Mouse (Mus musculus) neural tube, embryonic 14.5 days (tissue): ENCODE results near the gene Rbms3. TPM values are rescaled to one million over a fixed set of nuclear protein-coding genes. Genes with fewer than 3 reads are reported as not detected.

Experiments used
- ATAC-seq: fragments of 200-750 bp; cut with Nextera tagmentation; 2 replicates; pipeline ENCODE4 v1.8.0; 2017; ENCODE audit warnings: low read depth, mild to moderate bottlenecking, moderate TSS enrichment, moderate library complexity
- H3K27ac ChIP-seq: fragments of 300-500 bp; sonication (generic); 2 replicates; pipeline ENCODE4 v1.5.1; 2014; ENCODE audit warnings: low read depth, mild to moderate bottlenecking, control low read depth, low read length, moderate library complexity, mixed read lengths
- H3K27me3 ChIP-seq: fragments of 300-500 bp; sonication (generic); 2 replicates; pipeline ENCODE4 v1.6.1; 2014; ENCODE audit warnings: low read length; ENCODE audit not compliant: control insufficient read depth, insufficient read depth
- H3K36me3 ChIP-seq: fragments of 300-500 bp; sonication (generic); 2 replicates; pipeline ENCODE4 v1.6.1; 2014; ENCODE audit warnings: low read length, mixed read lengths; ENCODE audit not compliant: control insufficient read depth, insufficient read depth
- H3K4me1 ChIP-seq: fragments of 300-500 bp; sonication (generic); 2 replicates; pipeline ENCODE4 v1.6.1; 2014; ENCODE audit warnings: low read length; ENCODE audit not compliant: control insufficient read depth, insufficient read depth
- H3K4me2 ChIP-seq: fragments of 300-500 bp; sonication (generic); 2 replicates; pipeline ENCODE4 v1.6.1; 2014; ENCODE audit warnings: mild to moderate bottlenecking, low read depth, low read length, control low read depth
- H3K4me3 ChIP-seq: fragments of 300-500 bp; sonication (generic); 2 replicates; pipeline ENCODE4 v1.5.1; 2014; ENCODE audit warnings: low read depth, low read length, control low read depth, mixed read lengths
- H3K9ac ChIP-seq: fragments of 300-500 bp; sonication (generic); replicated peaks from 2 replicates; pipeline ENCODE4 v1.6.1; 2014; ENCODE audit warnings: low read depth, mild to moderate bottlenecking, control low read depth, low read length, mixed read lengths
- H3K9me3 ChIP-seq: fragments of 300-500 bp; sonication (generic); 2 replicates; pipeline ENCODE4 v1.6.1; 2016; ENCODE audit warnings: low read length; ENCODE audit not compliant: control insufficient read depth
- WGBS: fragments of 180-500 bp; shearing (Covaris S2); extraction: QIAGEN DNeasy Blood & Tissue Kit; methylation state at CpG from one replicate; pipeline ENCODE4 v1.1.7; 2014; 5-methylcytosine and 5-hydroxymethylcytosine counted together
- polyA plus RNA-seq: library from polyadenylated mRNA; unstranded; fragments of >200 nt; fragmentation: Nextera tagmentation; extraction: Ambion mirVana; gene quantifications from 2 replicates; pipeline ENCODE4 v1.2.1, GENCODE M21; 2014

Rbms3 gene
- polyA plus RNA-seq, 1 experiment from 2014 or later, result 79.5 TPM

GRCm38 (mm10) chr9:116640302-116640679 lies 989.4 kb downstream of the Rbms3 start:
- ATAC-seq, result no peak

GRCm38 (mm10) chr9:116639597-116640301 lies 990.0 kb downstream of the Rbms3 start:
- Histone ChIP-seq H3K27ac (no peak overlapping the region), H3K4me3 (no peak overlapping the region), H3K27me3 (no peaks in the 10 kb centered on the region), H3K9ac (no peak overlapping the region), H3K9me3 (no peaks in the 10 kb centered on the region), H3K4me2 (no peak overlapping the region), H3K36me3 (no peaks in the 10 kb centered on the region), H3K4me1 (no peaks in the 10 kb centered on the region)
- ATAC-seq, result no peak
- 27% methylated on average over 8 of the region's 8 CpGs for WGBS

More at GRCm38 (mm10) chr9:116640302-116640679, 989.4 kb downstream of the Rbms3 start:
- H3K9me3 ChIP-seq, result no peaks in the 10 kb centered on the region
- 52% methylated on average over 4 of the region's 4 CpGs for WGBS
- H3K4me2 ChIP-seq, result no peak overlapping the region
- no peak overlapping the region for H3K27ac ChIP-seq
- H3K36me3 ChIP-seq, result no peaks in the 10 kb centered on the region
- H3K4me1 ChIP-seq, result no peaks in the 10 kb centered on the region
- no peak overlapping the region for H3K9ac ChIP-seq
- no peaks in the 10 kb centered on the region for H3K27me3 ChIP-seq
- H3K4me3 ChIP-seq, result no peak overlapping the region

- H3K9ac ChIP-seq, result no peak overlapping the region
- H3K27me3 ChIP-seq, result no peaks in the 10 kb centered on the region
- ATAC-seq, result no peak
- H3K36me3 ChIP-seq, result no peaks in the 10 kb centered on the region
- H3K9me3 ChIP-seq, result no peaks in the 10 kb centered on the region; the same call in 1 of the 2 replicates
- H3K27ac ChIP-seq, result no peak overlapping the region
- H3K4me3 ChIP-seq, result no peak overlapping the region
- no peaks in the 10 kb centered on the region for H3K4me1 ChIP-seq
- 87% methylated on average over 5 of the region's 5 CpGs for WGBS
- no peak overlapping the region for H3K4me2 ChIP-seq
Measured at GRCm38 (mm10) chr9:116633786-116634185, 995.9 kb downstream of the Rbms3 start.

- Histone ChIP-seq H3K9ac (no peak overlapping the region), H3K27me3 (no peaks in the 10 kb centered on the region), H3K4me2 (no peak overlapping the region), H3K9me3 (no peaks in the 10 kb centered on the region; the same call in 1 of the 2 replicates), H3K4me3 (no peak overlapping the region), H3K4me1 (no peaks in the 10 kb centered on the region), H3K36me3 (no peaks in the 10 kb centered on the region), H3K27ac (no peak overlapping the region)
- ATAC-seq, result no peak
- 91% methylated on average over 1 of the region's 1 CpGs for WGBS
Measured at GRCm38 (mm10) chr9:116633075-116633474, 996.6 kb downstream of the Rbms3 start.

DNA sequence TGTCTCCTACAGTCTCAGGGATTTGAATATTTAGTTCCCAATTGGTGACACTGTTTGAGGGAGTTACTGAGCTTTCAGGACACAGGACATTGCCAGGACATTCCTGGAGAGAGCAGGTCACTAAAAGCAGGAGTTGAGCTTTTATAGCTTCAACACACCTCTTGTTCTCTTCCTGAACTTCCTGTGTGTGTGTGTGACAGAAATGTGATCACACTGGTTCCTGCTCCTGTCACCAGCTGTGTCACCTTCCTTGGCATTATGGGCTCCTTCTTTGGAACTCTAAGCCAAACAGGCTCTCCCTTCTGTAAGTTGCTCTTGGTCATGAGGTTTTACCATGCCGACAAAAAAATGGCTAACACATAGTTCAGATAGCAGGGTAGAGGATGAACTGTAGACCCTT lies 997.9 kb downstream of the Rbms3 start:
- WGBS, result 95% methylated on average over 1 of the region's 1 CpGs
- Histone ChIP-seq H3K9me3 (no peaks in the 10 kb centered on the region; the same call in 1 of the 2 replicates), H3K36me3 (no peaks in the 10 kb centered on the region), H3K4me2 (no peak overlapping the region), H3K4me1 (no peaks in the 10 kb centered on the region), H3K9ac (no peak overlapping the region), H3K4me3 (no peak overlapping the region), H3K27ac (no peak overlapping the region), H3K27me3 (no peaks in the 10 kb centered on the region)
- ATAC-seq, result no peak

DNA sequence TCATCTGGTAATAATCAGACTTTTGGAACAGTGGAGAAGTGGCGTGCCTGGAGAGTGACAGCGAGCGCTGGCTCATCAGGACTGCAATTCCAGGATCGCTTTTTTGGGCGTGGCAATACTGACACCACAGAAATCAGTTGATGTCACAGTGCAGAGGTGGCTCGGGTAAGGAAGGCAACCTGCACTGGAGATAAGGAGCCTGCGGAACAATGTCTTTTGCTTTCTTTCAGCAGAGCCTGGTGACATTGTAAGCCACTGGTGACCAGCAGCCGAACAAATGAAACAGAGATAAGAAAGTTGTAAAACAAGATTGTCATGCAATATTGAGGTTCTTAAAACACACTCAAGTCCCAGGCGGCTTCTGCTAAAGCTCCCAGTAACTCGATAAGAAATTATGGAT lies 998.9 kb downstream of the Rbms3 start:
- no peak overlapping the region for H3K27ac ChIP-seq
- H3K27me3 ChIP-seq, result no peaks in the 10 kb centered on the region
- H3K4me2 ChIP-seq, result no peak overlapping the region
- no peak overlapping the region for H3K4me3 ChIP-seq
- H3K9ac ChIP-seq, result no peak overlapping the region
- no peaks in the 10 kb centered on the region for H3K4me1 ChIP-seq
- no peak for ATAC-seq
- no peaks in the 10 kb centered on the region; the same call in 1 of the 2 replicates for H3K9me3 ChIP-seq
- 88% methylated on average over 10 of the region's 10 CpGs for WGBS
- H3K36me3 ChIP-seq, result no peaks in the 10 kb centered on the region

DNA sequence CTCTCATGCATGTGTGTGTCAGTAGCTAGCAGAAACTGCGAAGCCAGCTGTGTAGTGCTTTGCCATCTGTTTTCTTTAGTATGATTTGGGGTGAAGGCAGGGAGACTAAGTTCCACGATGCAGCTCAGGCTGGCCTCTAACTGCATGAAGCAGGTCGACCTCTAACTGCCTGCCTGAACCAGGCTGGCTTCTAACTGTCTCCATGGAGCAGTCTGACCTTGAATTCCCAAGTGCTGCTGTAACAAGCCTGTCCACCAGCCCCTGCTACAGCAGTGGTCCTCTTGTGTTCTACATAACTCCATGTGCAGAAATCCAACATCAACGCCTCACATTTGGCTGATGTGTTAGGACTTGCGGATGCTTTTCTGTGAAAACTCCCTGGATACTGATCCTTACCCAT lies 1009.3 kb downstream of the Rbms3 start:
- H3K36me3 ChIP-seq, result no peaks in the 10 kb centered on the region
- WGBS, result 83% methylated on average over 5 of the region's 5 CpGs
- no peaks in the 10 kb centered on the region for H3K27me3 ChIP-seq
- no peak overlapping the region for H3K4me3 ChIP-seq
- H3K9ac ChIP-seq, result no peak overlapping the region
- H3K9me3 ChIP-seq, result no peaks in the 10 kb centered on the region
- no peak overlapping the region for H3K27ac ChIP-seq
- no peaks in the 10 kb centered on the region for H3K4me1 ChIP-seq
- H3K4me2 ChIP-seq, result no peak overlapping the region
- ATAC-seq, result no peak

DNA sequence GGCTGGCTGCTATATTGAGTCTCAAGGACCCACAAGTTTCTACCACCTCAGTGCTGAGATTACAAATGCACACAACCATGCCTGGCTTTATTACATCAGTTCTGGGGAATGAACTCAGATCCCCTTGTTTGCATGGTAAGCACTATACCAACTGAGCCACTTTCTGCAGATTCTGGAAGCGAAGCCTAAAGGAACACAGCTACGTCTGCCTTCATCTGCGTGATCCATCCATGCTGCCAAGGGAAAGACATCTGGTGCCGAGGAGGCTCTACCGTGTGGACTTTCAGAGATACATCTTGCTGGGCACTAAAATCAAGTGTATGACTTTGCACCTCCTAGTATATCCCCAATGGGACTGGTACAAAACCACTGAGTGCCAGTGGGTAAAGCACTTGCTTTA lies 1010.8 kb downstream of the Rbms3 start:
- Histone ChIP-seq H3K36me3 (no peaks in the 10 kb centered on the region), H3K9ac (no peak overlapping the region), H3K4me2 (no peak overlapping the region), H3K27me3 (no peaks in the 10 kb centered on the region), H3K27ac (no peak overlapping the region), H3K4me3 (no peak overlapping the region), H3K9me3 (no peaks in the 10 kb centered on the region), H3K4me1 (no peaks in the 10 kb centered on the region)
- ATAC-seq, result no peak
- 94% methylated on average over 5 of the region's 5 CpGs for WGBS

DNA sequence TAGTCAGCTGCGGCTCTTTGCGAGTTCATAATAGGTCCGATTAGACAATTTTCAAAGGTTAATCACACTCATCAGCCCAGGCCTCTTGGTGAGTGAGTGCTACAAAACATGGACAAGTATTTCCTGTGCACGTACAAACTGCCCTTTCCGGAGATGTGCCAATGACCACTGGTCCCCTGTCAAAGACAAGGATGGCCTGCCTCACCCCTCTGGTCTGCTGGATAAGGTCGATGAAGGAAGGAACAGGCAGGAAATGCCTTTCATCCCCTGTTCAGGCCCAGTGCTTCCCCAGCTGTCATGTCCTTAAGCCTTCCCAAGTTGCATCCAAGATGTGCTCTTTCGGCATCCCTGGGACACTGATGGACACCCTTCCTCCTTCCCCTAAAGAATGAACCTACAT lies 1016.4 kb downstream of the Rbms3 start:
- H3K9ac ChIP-seq, result no peak overlapping the region
- H3K4me3 ChIP-seq, result no peak overlapping the region
- no peaks in the 10 kb centered on the region for H3K27me3 ChIP-seq
- no peaks in the 10 kb centered on the region for H3K36me3 ChIP-seq
- no peaks in the 10 kb centered on the region for H3K4me1 ChIP-seq
- ATAC-seq, result no peak
- H3K4me2 ChIP-seq, result no peak overlapping the region
- WGBS, result 91% methylated on average over 7 of the region's 7 CpGs
- H3K9me3 ChIP-seq, result no peaks in the 10 kb centered on the region
- H3K27ac ChIP-seq, result no peak overlapping the region
